Mouse (Mus musculus): ENCODE data around the gene Babam1.

GRCm38 (mm10) chr8:71368366-71368765, 28.3 kb upstream of the Babam1 start:
- TF ChIP-seq CTCF (IDR thresholded peaks at IDR 0.05; ENCODE audit: low read depth) (no peak), EP300 (IDR thresholded peaks at IDR 0.05; ENCODE audit: low read depth) (no peak)
